Mouse (Mus musculus): Measurements from ENCODE around the gene Olfr898.

Olfr898 gene

GRCm38 (mm10) chr9:38348111-38348510 lies at the start of gene Olfr898:
TSS of gene Olfr898 (plus strand) at chr9:38348411.
- DNase-seq (ENCODE audit: low spot score in 2 of 2), result no peak

- DNase-seq (ENCODE audit: low spot score in 2 of 2), result no peak
Observed at GRCm38 (mm10) chr9:38328760-38329159, 19.5 kb upstream of the Olfr898 start, which contains the start of gene Olfr25. TSS of gene Olfr25 (plus strand) at chr9:38329060.

- no peak for DNase-seq (ENCODE audit: low spot score in 2 of 2)
Observed at GRCm38 (mm10) chr9:38366596-38366995, 18.4 kb downstream of the Olfr898 start, which contains the start of gene Olfr250. TSS of gene Olfr250 (plus strand) at chr9:38366896.

GRCm38 (mm10) chr9:38376786-38377185 lies 28.6 kb downstream of the Olfr898 start, which contains the start of gene Olfr251:
TSS of gene Olfr251 (plus strand) at chr9:38377086.
- no peak for DNase-seq (ENCODE audit: low spot score in 2 of 2)

GRCm38 (mm10) chr9:38401398-38401797 lies 53.2 kb downstream of the Olfr898 start, which contains the start of gene Olfr147:
TSS of gene Olfr147 (plus strand) at chr9:38401698.
- no peak for DNase-seq (ENCODE audit: low spot score in 2 of 2)
